Mouse (Mus musculus): ENCODE results near the gene Il10ra. TPM values are rescaled to one million over a fixed set of nuclear protein-coding genes. Genes with fewer than 3 reads are reported as not detected.
A peak's percentile ranks its signal among the peaks of the same experiment; 100 is the strongest.

Gene Il10ra
- total RNA-seq (2014; rRNA removed) (1.4 and 1.5 TPM in 2 replicates), polyA plus RNA-seq (2015; fragmentation: Nextera tagmentation; extraction: Ambion mirVana) (0.70 and 0.83 TPM in 2 replicates)

DNA sequence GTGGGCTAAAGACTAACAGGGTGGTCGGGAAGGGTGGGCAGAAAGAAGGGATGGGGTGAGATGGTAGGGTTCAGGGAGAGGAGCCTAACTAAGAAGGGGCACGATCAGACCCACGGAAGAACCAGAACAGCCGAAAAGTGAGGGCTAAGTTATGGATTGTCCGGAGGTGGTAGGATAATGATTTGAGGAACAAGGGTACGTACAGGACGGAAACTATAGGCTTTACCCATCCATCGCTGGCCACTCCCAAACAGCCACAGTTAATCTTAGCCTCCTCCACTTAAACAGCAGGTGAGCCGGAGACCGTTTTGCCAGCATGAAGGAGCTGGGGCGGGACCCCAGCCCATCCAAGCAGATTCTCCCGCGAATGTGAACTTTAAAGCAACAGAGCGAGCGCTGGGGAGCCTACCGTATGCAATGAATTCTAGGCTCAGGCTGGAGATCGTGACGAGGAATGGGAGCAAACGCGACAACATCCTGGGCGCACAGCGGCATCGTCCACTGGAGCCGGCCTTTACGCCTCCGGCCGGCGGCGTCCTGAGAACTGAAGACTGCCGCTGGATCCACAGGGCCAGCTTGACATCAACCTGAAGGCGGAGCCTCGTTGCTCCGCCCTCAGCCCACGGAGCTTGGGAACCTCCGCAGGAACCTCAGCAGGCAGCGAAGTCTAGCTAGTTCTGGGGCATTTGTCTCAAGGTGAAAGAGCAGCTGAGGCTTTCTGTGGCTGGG, at the start of gene Il10ra:
Il10ra (minus strand) TSS at position 553 of the 729 bp plus-strand sequence.
- no peak within 1 kb of the TSS for H3K27ac ChIP-seq

DNA sequence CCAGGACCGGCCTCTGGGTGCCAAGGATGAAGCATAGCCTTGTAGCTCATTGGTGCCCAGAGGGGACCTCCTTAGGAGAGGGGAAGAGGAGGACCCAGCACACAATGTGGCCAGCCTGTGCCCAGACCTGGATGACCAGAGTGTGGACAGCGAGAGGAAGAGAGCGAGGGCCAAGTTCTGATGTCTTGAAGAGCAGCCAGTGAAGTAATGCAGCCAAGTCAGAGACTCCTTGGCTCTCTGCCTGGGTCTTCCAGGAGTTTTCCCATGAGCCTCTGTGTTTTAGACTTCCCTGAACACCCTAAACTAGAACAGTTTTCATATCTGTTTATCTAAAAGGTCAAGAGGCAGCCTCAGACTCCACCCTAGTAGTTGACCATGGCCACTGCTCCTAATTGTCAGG, 48.7 kb upstream of the Il10ra start:
- no peak overlapping the region for H3K9ac ChIP-seq (replicated peaks; ENCODE audit: low read length)
- TF ChIP-seq CTCF (IDR thresholded peaks at IDR 0.05; ENCODE audit: low read depth) = no peak
- H3K27me3 ChIP-seq (ENCODE audit: insufficient read depth, low read length) = no peaks in the 10 kb centered on the region
- no peaks in the 10 kb centered on the region for H3K36me3 ChIP-seq (ENCODE audit: insufficient read depth, low read length)
- 46% methylated on average over 3 of the region's 3 CpGs for WGBS
- H3K4me2 ChIP-seq (ENCODE audit: low read depth, low read length) = no peak overlapping the region
- peak; percentile 59; the same call in 1 of the 2 replicates for ATAC-seq
- no peaks in the 10 kb centered on the region for H3K4me1 ChIP-seq (ENCODE audit: insufficient read depth, low read length)
- no peaks in the 10 kb centered on the region for H3K9me3 ChIP-seq (ENCODE audit: low read length)
- no peak overlapping the region for H3K27ac ChIP-seq
- peak; percentile 57 for DNase-seq (ENCODE audit: low spot score)
- H3K4me3 ChIP-seq (ENCODE audit: low read length) = no peak overlapping the region

More for the DNA sequence above, at the start of gene Il10ra:
- Histone ChIP-seq H3K4me1 (ENCODE audit: insufficient read depth, low read length) (no peaks in the 10 kb centered on the region), H3K9me3 (ENCODE audit: low read length) (no peaks in the 10 kb centered on the region), H3K9ac (replicated peaks; ENCODE audit: low read length) (peak within 1 kb of the TSS; percentile 35; the same call in 1 of the 2 replicates), H3K4me3 (ENCODE audit: low read length) (peak within 1 kb of the TSS; percentile 41), H3K4me2 (ENCODE audit: low read depth, low read length) (peak within 1 kb of the TSS; percentile 69), H3K27me3 (ENCODE audit: insufficient read depth, low read length) (peaks cover 7% of the 10 kb centered on the region; the same call in 1 of the 2 replicates), H3K36me3 (ENCODE audit: insufficient read depth, low read length) (no peaks in the 10 kb centered on the region)
- TF ChIP-seq CTCF (IDR thresholded peaks at IDR 0.05; ENCODE audit: low read depth) = no peak
- DNase-seq (ENCODE audit: low spot score) = peak; percentile 53
- ATAC-seq = no peak
- WGBS = 4% methylated on average over 36 of the region's 36 CpGs

DNA sequence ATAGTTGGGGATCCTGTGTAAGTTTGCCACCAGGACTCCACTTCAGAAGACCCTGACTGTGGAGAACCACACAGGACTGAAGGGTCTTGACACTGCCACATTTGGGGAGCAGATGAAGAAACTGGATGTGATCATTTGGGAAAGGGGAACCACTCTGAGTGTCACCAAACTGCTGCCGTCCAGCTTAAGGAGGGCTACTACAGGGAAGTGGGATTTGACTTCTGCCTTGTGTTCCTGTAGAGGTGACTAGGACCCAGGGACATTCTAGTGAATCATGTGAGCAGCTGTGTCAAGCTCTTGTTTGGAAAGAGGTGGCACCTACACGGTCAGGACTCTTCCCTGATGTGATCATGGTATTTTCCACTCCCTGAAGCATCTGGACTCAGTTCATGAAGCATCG, 45.0 kb upstream of the Il10ra start:
- 89% methylated on average over 3 of the region's 3 CpGs for WGBS
- Histone ChIP-seq H3K27me3 (ENCODE audit: insufficient read depth, low read length) (no peaks in the 10 kb centered on the region), H3K36me3 (ENCODE audit: insufficient read depth, low read length) (no peaks in the 10 kb centered on the region), H3K4me1 (ENCODE audit: insufficient read depth, low read length) (no peaks in the 10 kb centered on the region), H3K27ac (no peak overlapping the region), H3K4me2 (ENCODE audit: low read depth, low read length) (no peak overlapping the region), H3K4me3 (ENCODE audit: low read length) (no peak overlapping the region), H3K9me3 (ENCODE audit: low read length) (no peaks in the 10 kb centered on the region), H3K9ac (replicated peaks; ENCODE audit: low read length) (no peak overlapping the region)
- DNase-seq (ENCODE audit: low spot score) (no peak), ATAC-seq (no peak)
- TF ChIP-seq CTCF (IDR thresholded peaks at IDR 0.05; ENCODE audit: low read depth) = no peak

DNA sequence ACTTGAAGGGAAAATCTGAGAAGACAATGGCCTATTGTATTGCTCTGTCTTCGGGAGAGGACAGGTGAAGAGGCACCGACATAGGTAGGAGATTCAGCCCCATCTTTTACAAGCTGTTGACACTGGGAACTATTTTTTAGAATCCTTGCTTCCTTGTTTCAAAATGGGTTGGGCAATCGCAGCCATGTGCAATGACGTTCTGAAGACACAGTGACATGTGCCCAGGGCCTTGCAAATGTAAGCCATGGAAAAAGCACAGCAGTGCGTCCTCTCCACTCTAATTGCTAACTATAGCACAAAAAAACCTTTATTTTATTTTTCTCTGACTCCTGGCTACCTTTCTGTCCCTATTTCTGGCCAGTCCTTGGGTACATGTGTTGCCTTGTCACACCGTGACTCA, 42.9 kb upstream of the Il10ra start:
- H3K36me3 ChIP-seq (ENCODE audit: insufficient read depth, low read length) = no peaks in the 10 kb centered on the region
- no peaks in the 10 kb centered on the region for H3K9me3 ChIP-seq (ENCODE audit: low read length)
- DNase-seq (ENCODE audit: low spot score) (no peak), ATAC-seq (no peak)
- TF ChIP-seq CTCF (IDR thresholded peaks at IDR 0.05; ENCODE audit: low read depth) = no peak
- H3K4me2 ChIP-seq (ENCODE audit: low read depth, low read length) = no peak overlapping the region
- no peak overlapping the region for H3K27ac ChIP-seq
- H3K9ac ChIP-seq (replicated peaks; ENCODE audit: low read length) = no peak overlapping the region
- no peaks in the 10 kb centered on the region for H3K27me3 ChIP-seq (ENCODE audit: insufficient read depth, low read length)
- H3K4me3 ChIP-seq (ENCODE audit: low read length) = no peak overlapping the region
- 82% methylated on average over 6 of the region's 6 CpGs for WGBS
- no peaks in the 10 kb centered on the region for H3K4me1 ChIP-seq (ENCODE audit: insufficient read depth, low read length)

DNA sequence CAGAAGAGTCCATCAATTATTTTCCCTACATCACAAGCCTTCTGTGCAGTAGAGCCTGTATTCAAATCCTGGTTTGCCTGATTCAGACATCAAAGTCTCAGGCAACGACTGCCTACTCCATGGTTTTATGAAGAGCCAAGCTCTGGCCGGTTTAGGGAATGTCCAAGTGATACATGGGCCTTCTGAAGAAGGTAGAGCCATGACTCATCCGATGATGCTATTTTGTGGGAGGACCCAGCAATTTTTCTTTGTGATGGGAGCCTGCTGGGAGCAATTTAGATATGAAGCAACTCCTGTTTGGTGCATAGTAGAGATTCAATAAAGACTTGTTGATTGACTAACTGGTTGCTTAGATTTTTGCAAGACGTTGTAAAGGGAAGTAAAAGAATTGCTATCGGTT, 39.6 kb upstream of the Il10ra start:
- Histone ChIP-seq H3K9me3 (ENCODE audit: low read length) (no peaks in the 10 kb centered on the region), H3K27ac (no peak overlapping the region), H3K4me3 (ENCODE audit: low read length) (no peak overlapping the region), H3K36me3 (ENCODE audit: insufficient read depth, low read length) (no peaks in the 10 kb centered on the region), H3K4me2 (ENCODE audit: low read depth, low read length) (no peak overlapping the region), H3K27me3 (ENCODE audit: insufficient read depth, low read length) (no peaks in the 10 kb centered on the region), H3K4me1 (ENCODE audit: insufficient read depth, low read length) (no peaks in the 10 kb centered on the region), H3K9ac (replicated peaks; ENCODE audit: low read length) (no peak overlapping the region)
- no peak for DNase-seq (ENCODE audit: low spot score)
- TF ChIP-seq CTCF (IDR thresholded peaks at IDR 0.05; ENCODE audit: low read depth) = no peak
- 89% methylated on average over 5 of the region's 5 CpGs for WGBS
- ATAC-seq = no peak

DNA sequence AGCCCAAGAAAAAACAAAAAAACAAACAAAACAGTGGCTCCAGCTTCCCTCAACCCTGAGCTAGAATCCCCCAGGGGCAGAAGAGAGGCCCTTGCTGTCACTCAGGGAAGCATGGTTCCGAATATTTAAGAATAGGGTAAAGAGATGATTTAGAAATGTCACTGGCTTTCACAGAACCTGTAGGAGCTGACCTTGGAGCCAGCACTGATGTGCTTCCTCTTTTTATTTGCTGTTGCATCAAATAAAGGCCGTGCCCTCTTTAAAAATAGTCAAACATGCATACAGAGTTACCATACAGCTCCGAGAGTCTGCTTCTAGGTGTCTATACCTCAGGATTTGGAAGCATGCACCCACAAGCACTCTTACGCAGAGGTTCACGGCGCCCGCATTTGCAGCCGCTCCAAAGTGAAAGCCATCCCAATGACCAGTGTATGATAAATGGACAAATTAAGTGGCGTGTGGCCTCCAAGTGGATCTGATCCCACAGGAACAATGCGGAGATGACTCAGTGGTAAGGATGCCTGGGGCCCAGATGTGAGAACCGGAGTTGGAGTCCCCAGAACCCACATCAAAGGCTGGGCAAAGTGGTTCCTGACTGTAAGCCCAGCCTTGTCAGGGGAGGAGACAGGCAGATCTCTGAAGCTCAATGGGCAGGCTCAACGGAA, 37.9 kb upstream of the Il10ra start:
- Histone ChIP-seq H3K9me3 (ENCODE audit: low read length) (no peaks in the 10 kb centered on the region), H3K27me3 (ENCODE audit: insufficient read depth, low read length) (no peaks in the 10 kb centered on the region), H3K36me3 (ENCODE audit: insufficient read depth, low read length) (no peaks in the 10 kb centered on the region), H3K4me3 (ENCODE audit: low read length) (no peak overlapping the region), H3K9ac (replicated peaks; ENCODE audit: low read length) (no peak overlapping the region), H3K4me1 (ENCODE audit: insufficient read depth, low read length) (no peaks in the 10 kb centered on the region), H3K4me2 (ENCODE audit: low read depth, low read length) (no peak overlapping the region), H3K27ac (no peak overlapping the region)
- no peak for ATAC-seq
- TF ChIP-seq CTCF (IDR thresholded peaks at IDR 0.05; ENCODE audit: low read depth) = no peak
- DNase-seq (ENCODE audit: low spot score) = no peak
- whole genome bisulfite sequencing = 85% methylated on average over 12 of the region's 12 CpGs

DNA sequence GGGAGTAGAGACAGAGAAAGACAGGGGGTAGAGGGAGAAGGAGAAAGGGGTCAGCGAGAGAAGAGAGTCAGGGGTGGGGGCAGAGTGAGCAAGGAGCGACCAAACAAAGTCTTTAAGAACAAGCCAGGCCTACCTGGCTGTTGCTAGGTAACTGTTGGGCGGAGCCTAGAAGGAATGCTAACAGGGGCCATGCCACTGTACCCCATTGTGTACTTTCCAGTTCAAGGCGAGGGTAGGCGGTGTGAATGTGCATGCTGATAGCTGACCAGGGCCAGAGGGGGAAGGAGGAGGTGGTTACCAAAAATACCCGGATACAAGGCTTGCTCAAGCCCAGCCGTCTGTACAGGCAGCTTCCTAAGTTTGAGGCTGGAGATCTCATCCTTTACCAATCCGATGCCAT, 32.8 kb upstream of the Il10ra start:
- Histone ChIP-seq H3K27ac (no peak overlapping the region), H3K4me2 (ENCODE audit: low read depth, low read length) (no peak overlapping the region), H3K27me3 (ENCODE audit: insufficient read depth, low read length) (no peaks in the 10 kb centered on the region), H3K36me3 (ENCODE audit: insufficient read depth, low read length) (no peaks in the 10 kb centered on the region), H3K4me3 (ENCODE audit: low read length) (no peak overlapping the region), H3K9ac (replicated peaks; ENCODE audit: low read length) (no peak overlapping the region), H3K4me1 (ENCODE audit: insufficient read depth, low read length) (no peaks in the 10 kb centered on the region), H3K9me3 (ENCODE audit: low read length) (no peaks in the 10 kb centered on the region)
- no peak for TF ChIP-seq CTCF (IDR thresholded peaks at IDR 0.05; ENCODE audit: low read depth)
- WGBS = 88% methylated on average over 8 of the region's 8 CpGs
- DNase-seq (ENCODE audit: low spot score) (no peak), ATAC-seq (no peak)

Data from hindbrain, postnatal 0 days (tissue).